Mouse (Mus musculus): ENCODE measurements around the gene Gm19668. TPM values are rescaled to one million over a fixed set of nuclear protein-coding genes. Genes with fewer than 3 reads are reported as not detected.
"Not testable (repeated sequence)": the region's sequence is repeated elsewhere in the genome, so short reads cannot be mapped to it uniquely, and the experiment has no call there.

Gene Gm19668
- total RNA-seq, 2 experiments from 2014 or later, result not detected

DNA sequence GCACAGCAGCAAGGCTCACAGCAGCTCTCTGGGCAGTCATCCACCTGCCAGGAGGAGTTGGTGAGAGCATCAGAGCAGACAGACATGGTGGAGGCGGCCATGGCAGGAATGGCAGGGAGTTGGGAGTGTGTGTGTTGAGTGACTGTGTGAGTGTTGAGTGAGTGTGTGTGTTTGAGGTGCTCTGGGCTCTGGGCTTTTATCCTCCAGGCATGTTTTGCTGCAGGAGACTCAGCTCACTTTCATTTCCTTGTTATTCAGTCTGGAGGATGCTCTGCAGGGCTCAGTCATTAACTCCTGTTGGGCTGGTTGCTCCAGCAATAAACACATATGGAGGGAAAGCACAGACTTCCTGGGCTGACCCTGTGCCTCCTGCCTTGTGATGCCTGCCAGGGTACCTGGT, 22.1 kb downstream of the Gm19668 start, which contains the start of gene Gm7138:
TSS of gene Gm7138 (minus strand) at position 101 of the 400 bp plus-strand sequence.
- intact Hi-C loops (cut with DNase I; ENCODE audit: low total_unique reads); DNase-seq: not testable (repeated sequence)

DNA sequence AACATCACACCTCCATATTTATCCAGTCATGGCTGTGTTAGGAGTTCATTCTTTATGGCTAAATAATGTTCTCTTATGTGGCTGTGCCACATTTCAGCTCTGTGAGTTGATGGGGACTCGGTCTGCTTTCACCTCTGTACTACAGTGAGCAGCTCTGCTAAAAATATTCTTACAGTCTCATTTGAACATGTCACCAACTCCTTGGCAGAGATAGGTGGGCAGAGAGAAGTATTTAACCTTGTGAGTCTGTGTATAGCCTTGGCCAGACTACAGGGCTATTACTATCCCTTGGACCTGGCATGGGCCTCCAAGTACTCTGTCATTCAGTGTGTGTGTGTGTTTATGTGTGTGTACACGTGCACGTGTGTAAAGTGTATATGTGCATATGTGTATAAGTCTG, 26.8 kb downstream of the Gm19668 start:
- DNase-seq; intact Hi-C loops (cut with DNase I; ENCODE audit: low total_unique reads): not testable (repeated sequence)

DNA sequence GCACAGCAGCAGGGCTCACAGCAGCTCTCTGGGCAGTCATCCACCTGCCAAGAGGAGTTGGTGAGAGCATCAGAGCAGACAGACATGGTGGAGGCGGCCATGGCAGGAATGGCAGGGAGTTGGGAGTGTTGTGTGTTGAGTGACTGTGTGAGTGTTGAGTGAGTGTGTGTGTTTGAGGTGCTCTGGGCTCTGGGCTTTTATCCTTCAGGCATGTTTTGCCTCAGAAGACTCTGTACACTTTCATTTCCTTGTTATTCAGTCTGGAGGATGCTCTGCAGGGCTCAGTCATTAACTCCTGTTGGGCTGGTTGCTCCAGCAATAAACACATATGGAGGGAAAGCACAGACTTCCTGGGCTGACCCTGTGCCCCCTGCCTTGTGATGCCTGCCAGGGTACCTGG, 27.7 kb downstream of the Gm19668 start, which contains the start of gene Gm3238:
TSS of gene Gm3238 (minus strand) at position 101 of the 400 bp plus-strand sequence.
- intact Hi-C loops (cut with DNase I; ENCODE audit: low total_unique reads); DNase-seq: not testable (repeated sequence)

DNA sequence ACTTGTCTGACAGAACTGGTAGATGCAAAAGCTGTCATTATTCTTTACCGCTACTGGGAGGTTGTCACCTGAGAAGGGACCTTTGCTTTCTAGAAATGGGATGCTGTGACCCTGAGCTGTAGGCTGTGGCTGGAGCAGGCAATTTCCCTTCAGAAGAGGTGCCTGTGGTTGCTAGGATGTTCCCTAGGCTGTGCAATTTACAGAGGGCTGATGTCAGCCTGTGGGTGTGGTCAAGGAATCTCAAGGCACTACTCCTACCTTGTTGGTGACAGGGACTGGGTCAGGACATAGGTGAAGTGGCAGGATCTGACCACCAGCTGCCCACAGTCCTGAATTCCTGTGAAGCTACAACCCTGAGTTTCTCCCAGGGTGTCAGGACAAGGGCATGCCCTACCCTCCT, 29.2 kb downstream of the Gm19668 start:
- no peak for DNase-seq
- intact Hi-C loops (cut with DNase I; ENCODE audit: low total_unique reads), result no loop called here

DNA sequence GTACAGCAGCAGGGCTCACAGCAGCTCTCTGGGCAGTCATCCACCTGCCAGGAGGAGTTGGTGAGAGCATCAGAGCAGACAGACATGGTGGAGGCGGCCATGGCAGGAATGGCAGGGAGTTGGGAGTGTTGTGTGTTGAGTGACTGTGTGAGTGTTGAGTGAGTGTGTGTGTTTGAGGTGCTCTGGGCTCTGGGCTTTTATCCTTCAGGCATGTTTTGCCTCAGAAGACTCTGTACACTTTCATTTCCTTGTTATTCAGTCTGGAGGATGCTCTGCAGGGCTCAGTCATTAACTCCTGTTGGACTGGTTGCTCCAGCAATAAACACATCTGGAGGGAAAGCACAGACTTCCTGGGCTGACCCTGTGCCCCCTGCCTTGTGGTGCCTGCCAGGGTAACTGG, 39.4 kb downstream of the Gm19668 start, which contains the start of gene Gm3233:
TSS of gene Gm3233 (minus strand) at position 101 of the 400 bp plus-strand sequence.
- DNase-seq; intact Hi-C loops (cut with DNase I; ENCODE audit: low total_unique reads): not testable (repeated sequence)

DNA sequence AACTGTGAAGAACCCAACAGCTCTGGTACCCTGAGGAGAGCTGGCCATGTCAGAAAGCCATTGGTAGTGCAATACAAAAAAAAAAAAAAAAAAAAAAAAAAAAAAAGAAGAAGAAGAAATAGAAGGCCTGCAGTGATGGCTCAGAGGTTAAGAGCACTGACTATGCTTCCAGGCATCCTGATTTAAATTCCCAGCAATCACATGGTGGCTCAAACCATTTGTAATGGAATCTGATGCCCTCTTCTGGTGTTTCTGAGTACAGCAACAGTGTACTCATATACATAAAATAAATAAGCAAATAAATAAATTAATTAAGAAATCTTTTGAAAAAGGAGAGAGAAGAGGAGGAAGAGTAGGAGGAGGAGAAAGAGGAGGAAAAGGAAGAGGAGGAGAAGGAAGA, 45.5 kb downstream of the Gm19668 start:
- intact Hi-C loops (cut with DNase I; ENCODE audit: low total_unique reads), result no loop called here
- no peak for DNase-seq

DNA sequence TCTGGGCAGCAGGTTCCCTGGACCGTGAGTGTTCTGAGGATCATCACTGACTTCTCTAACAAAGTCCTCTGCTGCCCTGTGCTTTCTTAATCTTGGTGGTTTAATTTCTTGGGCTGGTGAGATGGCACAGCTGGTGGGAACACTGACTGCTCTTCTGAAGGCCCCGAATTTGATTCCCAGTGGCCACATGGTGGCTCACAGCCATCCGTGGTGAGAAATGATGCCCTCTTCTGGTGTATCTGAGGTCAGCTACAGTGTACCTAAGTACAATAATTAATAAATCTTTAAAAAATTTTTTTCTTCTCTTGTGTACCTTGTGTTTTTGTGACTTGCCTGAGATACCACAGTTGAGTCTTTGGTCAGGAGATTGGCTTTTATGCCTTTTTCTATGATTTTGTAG, 46.6 kb downstream of the Gm19668 start:
- DNase-seq; intact Hi-C loops (cut with DNase I; ENCODE audit: low total_unique reads): not testable (repeated sequence)

DNA sequence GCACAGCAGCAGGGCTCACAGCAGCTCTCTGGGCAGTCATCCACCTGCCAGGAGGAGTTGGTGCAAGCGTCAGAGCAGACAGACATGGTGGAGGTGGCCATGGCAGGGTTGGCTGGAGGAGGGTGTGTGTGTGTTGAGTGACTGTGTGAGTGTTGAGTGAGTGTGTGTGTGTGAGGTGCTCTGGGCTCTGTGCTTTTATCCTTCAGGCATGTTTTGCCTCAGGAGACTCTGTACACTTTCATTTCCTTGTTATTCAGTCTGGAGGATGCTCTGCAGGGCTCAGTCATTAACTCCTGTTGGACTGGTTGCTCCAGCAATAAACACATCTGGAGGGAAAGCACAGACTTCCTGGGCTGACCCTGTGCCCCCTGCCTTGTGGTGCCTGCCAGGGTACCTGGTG, 47.7 kb downstream of the Gm19668 start, which contains the start of gene Gm9736:
TSS of gene Gm9736 (minus strand) at position 101 of the 400 bp plus-strand sequence.
- DNase-seq; intact Hi-C loops (cut with DNase I; ENCODE audit: low total_unique reads): not testable (repeated sequence)

DNA sequence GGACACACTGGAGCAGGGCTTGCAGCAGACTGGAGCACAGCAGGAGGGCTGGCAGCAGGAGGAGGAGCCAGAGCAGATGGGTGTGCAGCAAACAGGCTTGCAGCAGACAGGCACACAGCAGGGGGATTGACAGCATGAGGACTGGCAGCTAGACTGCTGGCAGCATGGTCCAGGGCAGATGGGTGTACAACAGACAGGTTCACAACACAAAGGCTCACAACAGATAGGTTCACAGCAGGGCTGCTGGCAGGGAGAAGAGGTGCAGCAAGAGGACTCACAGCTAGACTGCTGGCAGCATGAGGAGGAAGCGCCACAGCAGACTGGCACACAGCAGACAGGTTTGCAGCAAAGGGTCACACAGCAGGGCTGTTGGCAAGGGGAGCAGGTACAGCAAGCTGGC, 48.2 kb downstream of the Gm19668 start:
- intact Hi-C loops (cut with DNase I; ENCODE audit: low total_unique reads); DNase-seq: not testable (repeated sequence)

Other genes starting within 250 kb of the Gm19668 start
- 10 to 100 TPM; 47.4 to 51.8 TPM for gene Pttg1ip, start 217.4 kb downstream of the Gm19668 start, total RNA-seq (2021)
- 10 to 100 TPM; 41.9 to 46.5 TPM for gene Sumo3, start 193.0 kb downstream of the Gm19668 start, total RNA-seq (2021)
- 10 to 100 TPM in 1 of 2 experiments, 1 to 10 TPM in 1; 5.8 to 10.3 TPM for gene Gm49325, start 192.9 kb downstream of the Gm19668 start, total RNA-seq (2021)
- gene Ube2g2, start 176.9 kb downstream of the Gm19668 start, total RNA-seq (2021), result 10 to 100 TPM; 79.8 to 84.4 TPM
- gene Tspear, start 112.6 kb downstream of the Gm19668 start, total RNA-seq (2021), result not detected
- not detected for gene Gm19402, start 108.4 kb downstream of the Gm19668 start, total RNA-seq (2021)
- gene Gm9508, start 101.9 kb downstream of the Gm19668 start, total RNA-seq (2021), result not detected
- not detected for gene Gm10272, start 92.5 kb downstream of the Gm19668 start, total RNA-seq (2021)
- not detected for gene Gm10024, start 87.7 kb downstream of the Gm19668 start, total RNA-seq (2021)
- not detected for gene Gm10142, start 83.3 kb downstream of the Gm19668 start, total RNA-seq (2021)
- not detected for gene Krtap12-1, start 78.5 kb downstream of the Gm19668 start, total RNA-seq (2021)
- gene Gm10100, start 72.6 kb downstream of the Gm19668 start, total RNA-seq (2021), result not detected
- gene Gm18596, start 56.5 kb downstream of the Gm19668 start, total RNA-seq (2021), result not detected
- not detected for gene Gm9736, start 47.8 kb downstream of the Gm19668 start, total RNA-seq (2021)
- gene Gm3233, start 39.5 kb downstream of the Gm19668 start, total RNA-seq (2021), result not detected
- not detected for gene Gm3238, start 27.8 kb downstream of the Gm19668 start, total RNA-seq (2021)
- gene Gm7138, start 22.2 kb downstream of the Gm19668 start, total RNA-seq (2021), result not detected
- gene Gm3250, start 16.6 kb downstream of the Gm19668 start, total RNA-seq (2021), result not detected
- gene Gm7137, start 10.9 kb downstream of the Gm19668 start, total RNA-seq (2021), result not detected
- not detected for gene Gm9639, start 4.1 kb downstream of the Gm19668 start, total RNA-seq (2021)
- not detected for gene Gm9507, start 12.7 kb upstream of the Gm19668 start, total RNA-seq (2021)
- not detected for gene Gm2696, start 15.5 kb upstream of the Gm19668 start, total RNA-seq (2021)
- gene Krtap10-4, start 28.0 kb upstream of the Gm19668 start, total RNA-seq (2021), result not detected
- not detected for gene Krtap10-10, start 36.8 kb upstream of the Gm19668 start, total RNA-seq (2021)
- gene Gm36176, start 47.7 kb upstream of the Gm19668 start, total RNA-seq (2021), result not detected
- gene Gm10318, start 53.7 kb upstream of the Gm19668 start, total RNA-seq (2021), result not detected
- gene Gm3285, start 62.8 kb upstream of the Gm19668 start, total RNA-seq (2021), result not detected
- gene Lrrc3, start 103.4 kb upstream of the Gm19668 start, total RNA-seq (2021), result under 1 TPM; 0.33 to 0.41 TPM
- gene Trpm2, start 171.4 kb upstream of the Gm19668 start, total RNA-seq (2021), result under 1 TPM; 0.04 to 0.33 TPM
- 1 to 10 TPM; 3.7 to 4.6 TPM for gene 1810043G02Rik, start 179.4 kb upstream of the Gm19668 start, total RNA-seq (2021)
- 1 to 10 TPM; 9.0 to 9.3 TPM for gene Pfkl, start 210.9 kb upstream of the Gm19668 start, total RNA-seq (2021)
- gene Dnmt3l, start 242.8 kb upstream of the Gm19668 start, total RNA-seq (2021), result not detected
- gene Aire, start 244.5 kb upstream of the Gm19668 start, total RNA-seq (2021), result not detected